ENCODE assay signal across 22 mouse cellular contexts in the genomic region with DNA sequence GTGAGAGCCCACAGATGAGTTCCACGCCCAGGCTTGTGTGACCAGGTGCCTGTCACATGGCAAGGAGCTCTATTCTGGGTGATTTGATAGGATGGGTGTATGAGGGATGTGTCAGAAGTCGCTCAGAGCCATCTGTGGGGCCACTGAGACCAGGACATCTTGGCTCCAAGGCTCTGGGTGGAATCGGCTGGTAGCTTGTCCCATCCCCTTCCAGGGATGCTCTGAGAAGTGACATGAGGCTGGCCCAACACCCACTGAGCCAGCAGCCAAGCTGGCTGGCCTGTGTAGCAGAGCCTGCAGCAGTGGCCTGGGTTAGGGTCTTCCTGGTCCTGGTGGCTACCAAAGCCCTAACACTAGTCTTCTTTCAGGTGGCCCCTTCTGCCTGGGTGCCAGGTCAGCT. TPM values are rescaled to one million over a fixed set of nuclear protein-coding genes. Genes with fewer than 3 reads are reported as not detected.
DNase-seq lines count a peak whose midpoint lies in the region; ATAC-seq and TF ChIP-seq lines count a peak whose summit lies in the region.
"Had no signal": no experiment of that assay in that cellular context is flagged by ENCODE, and none has a peak within 500 bp of the region (broad histone marks: within the 10 kb centered on the region; RNA-seq: fewer than 3 reads in every experiment).

No protein-coding gene starts in this region.

- H3K27ac ChIP-seq in hindbrain, embryonic 12.5 days = no peak overlapping the region
- H3K27ac ChIP-seq in hindbrain, postnatal 0 days = no peak overlapping the region
- H3K27ac ChIP-seq in liver, embryonic 13.5 days = peak overlapping the region; percentile 36
- H3K27ac ChIP-seq: embryonic facial prominence, embryonic 15.5 days; forebrain, embryonic 10.5 days; gastrocnemius, adult 2 months; hindbrain, embryonic 13.5 days had no signal

- H3K36me3 ChIP-seq in hindbrain, embryonic 12.5 days = peaks cover 51% of the 10 kb centered on the region
- H3K36me3 ChIP-seq in hindbrain, postnatal 0 days (ENCODE audit: insufficient read depth, low read length) = peaks cover 34% of the 10 kb centered on the region
- peaks cover 73% of the 10 kb centered on the region for H3K36me3 ChIP-seq in liver, embryonic 13.5 days

- DNase-seq in cerebellum, adult 9-10 months = peak; percentile 43
- no peak for DNase-seq in cerebellum, adult 18-20 months
- no peak for DNase-seq in hindbrain, postnatal 0 days (ENCODE audit: low spot score)
- DNase-seq in liver, embryonic 13.5 days = no peak
- no peak for DNase-seq in liver
- DNase-seq in thymus, postnatal 14 days = peak; percentile 3
- DNase-seq in thymus, postnatal 0 days (ENCODE audit: low spot score) = no peak
- DNase-seq: adrenal gland, adult 2 months; adrenal gland, postnatal 25 days; gastrocnemius, adult 2 months; gastrocnemius, postnatal 25 days; heart, postnatal 10 days; heart, postnatal 4 days had no signal

- H3K9me3 ChIP-seq in hindbrain, embryonic 12.5 days (replicated peaks) = no peaks in the 10 kb centered on the region
- H3K9me3 ChIP-seq in hindbrain, postnatal 0 days (ENCODE audit: low read length) = no peaks in the 10 kb centered on the region
- H3K9me3 ChIP-seq in liver, embryonic 13.5 days (replicated peaks) = no peaks in the 10 kb centered on the region
- H3K9me3 ChIP-seq: embryonic facial prominence, embryonic 15.5 days; forebrain, embryonic 10.5 days; hindbrain, embryonic 13.5 days had no signal

- H3K4me3 ChIP-seq in hindbrain, embryonic 12.5 days = no peak overlapping the region
- no peak overlapping the region for H3K4me3 ChIP-seq in hindbrain, postnatal 0 days (ENCODE audit: low read length)
- no peak overlapping the region for H3K4me3 ChIP-seq in liver, embryonic 13.5 days (replicated peaks)
- H3K4me3 ChIP-seq: embryonic facial prominence, embryonic 15.5 days; erythroblast, embryonic 14.5 days; forebrain, embryonic 10.5 days; gastrocnemius, adult 2 months; hindbrain, embryonic 13.5 days had no signal

- no peaks in the 10 kb centered on the region for H3K27me3 ChIP-seq in hindbrain, embryonic 12.5 days
- no peaks in the 10 kb centered on the region for H3K27me3 ChIP-seq in hindbrain, postnatal 0 days (ENCODE audit: insufficient read depth, low read length)
- H3K27me3 ChIP-seq in liver, embryonic 13.5 days = no peaks in the 10 kb centered on the region
- H3K27me3 ChIP-seq: CH12.LX; embryonic facial prominence, embryonic 15.5 days; hindbrain, embryonic 13.5 days had no signal

- peak overlapping the region; percentile 14; the same call in 1 of the 2 replicates for H3K9ac ChIP-seq in hindbrain, embryonic 12.5 days
- H3K9ac ChIP-seq in hindbrain, postnatal 0 days (replicated peaks; ENCODE audit: low read length) = no peak overlapping the region
- H3K9ac ChIP-seq in liver, embryonic 13.5 days = 0 out of 2 replicates have a peak overlapping the region, but pooled peaks have one; percentile 5
- H3K9ac ChIP-seq: embryonic facial prominence, embryonic 15.5 days; hindbrain, embryonic 13.5 days had no signal

- no peak for TF ChIP-seq CTCF in hindbrain, postnatal 0 days (IDR thresholded peaks at IDR 0.05; ENCODE audit: low read depth)

- H3K4me2 ChIP-seq in hindbrain, embryonic 12.5 days (replicated peaks) = no peak overlapping the region
- H3K4me2 ChIP-seq in hindbrain, postnatal 0 days (ENCODE audit: low read depth, low read length) = no peak overlapping the region
- no peak overlapping the region for H3K4me2 ChIP-seq in liver, embryonic 13.5 days
- H3K4me2 ChIP-seq: embryonic facial prominence, embryonic 15.5 days; hindbrain, embryonic 13.5 days had no signal

- 93% methylated on average over 3 of the region's 3 CpGs for WGBS in hindbrain, embryonic 12.5 days
- 93% methylated on average over 3 of the region's 3 CpGs for WGBS in hindbrain, postnatal 0 days
- WGBS in liver, embryonic 13.5 days (ENCODE audit: insufficient replicate concordance) = 77% methylated on average over 3 of the region's 3 CpGs

- no peak for ATAC-seq in hindbrain, embryonic 12.5 days (ENCODE audit: low FRiP score)
- no peak for ATAC-seq in hindbrain, postnatal 0 days
- ATAC-seq in liver, embryonic 13.5 days (ENCODE audit: low read depth) = no peak
- ATAC-seq: forebrain, embryonic 14.5 days; intestine, embryonic 16.5 days had no signal

- peaks cover 14% of the 10 kb centered on the region for H3K4me1 ChIP-seq in hindbrain, embryonic 12.5 days
- peaks cover 7% of the 10 kb centered on the region for H3K4me1 ChIP-seq in hindbrain, postnatal 0 days (ENCODE audit: insufficient read depth, low read length)
- peaks cover 70% of the 10 kb centered on the region for H3K4me1 ChIP-seq in liver, embryonic 13.5 days (replicated peaks)

RNA-seq across cellular contexts. Expression of a gene that starts 2.6 kb away (rescaled TPM):
- polyA plus RNA-seq in hindbrain, embryonic 12.5 days (2016; fragmentation: Nextera tagmentation; extraction: Ambion mirVana) = 5.2 and 5.3 TPM in 2 replicates
- 0.54 and 2.2 TPM in 2 replicates for total RNA-seq in hindbrain, postnatal 0 days (2014; rRNA removed)
- 1.1 TPM in 2 replicates for polyA plus RNA-seq in hindbrain, postnatal 0 days (2015; fragmentation: Nextera tagmentation; extraction: Ambion mirVana)
- 1.4 and 1.5 TPM in 2 replicates for polyA plus RNA-seq in liver, embryonic 13.5 days (2015; fragmentation: Nextera tagmentation; extraction: Ambion mirVana)
- polyA plus RNA-seq in thymus, postnatal 0 days (2015; fragmentation: Nextera tagmentation; extraction: Ambion mirVana) = 2.8 and 4.2 TPM in 2 replicates
- total RNA-seq: granulocyte monocyte progenitor cell, adult 5-6 weeks had no signal

RNA-seq across cellular contexts. Expression of a gene that starts 5.8 kb away (rescaled TPM):
- 4.8 and 5.5 TPM in 2 replicates for polyA plus RNA-seq in hindbrain, embryonic 12.5 days (2016; fragmentation: Nextera tagmentation; extraction: Ambion mirVana)
- 7.3 and 11.4 TPM in 2 replicates for total RNA-seq in hindbrain, postnatal 0 days (2014; rRNA removed)
- polyA plus RNA-seq in hindbrain, postnatal 0 days (2015; fragmentation: Nextera tagmentation; extraction: Ambion mirVana) = 3.6 and 4.0 TPM in 2 replicates
- polyA plus RNA-seq in liver, embryonic 13.5 days (2015; fragmentation: Nextera tagmentation; extraction: Ambion mirVana) = 5.7 and 6.3 TPM in 2 replicates
- 6.9 and 10.2 TPM in 2 replicates for polyA plus RNA-seq in thymus, postnatal 0 days (2015; fragmentation: Nextera tagmentation; extraction: Ambion mirVana)

RNA-seq across cellular contexts. Expression of a gene that starts 5.8 kb away (rescaled TPM):
- 60.3 and 69.4 TPM in 2 replicates for polyA plus RNA-seq in hindbrain, embryonic 12.5 days (2016; fragmentation: Nextera tagmentation; extraction: Ambion mirVana)
- total RNA-seq in hindbrain, postnatal 0 days (2014; rRNA removed) = 39.5 and 43.2 TPM in 2 replicates
- polyA plus RNA-seq in hindbrain, postnatal 0 days (2015; fragmentation: Nextera tagmentation; extraction: Ambion mirVana) = 68.3 and 69.1 TPM in 2 replicates
- polyA plus RNA-seq in liver, embryonic 13.5 days (2015; fragmentation: Nextera tagmentation; extraction: Ambion mirVana) = 52.0 and 54.6 TPM in 2 replicates
- 50.4 and 52.9 TPM in 2 replicates for polyA plus RNA-seq in thymus, postnatal 0 days (2015; fragmentation: Nextera tagmentation; extraction: Ambion mirVana)

RNA-seq across cellular contexts. Expression of a gene that starts 14.2 kb away (rescaled TPM):
- 190 and 192 TPM in 2 replicates for polyA plus RNA-seq in hindbrain, embryonic 12.5 days (2016; fragmentation: Nextera tagmentation; extraction: Ambion mirVana)
- total RNA-seq in hindbrain, postnatal 0 days (2014; rRNA removed) = 128 and 156 TPM in 2 replicates
- 94.3 and 95.5 TPM in 2 replicates for polyA plus RNA-seq in hindbrain, postnatal 0 days (2015; fragmentation: Nextera tagmentation; extraction: Ambion mirVana)
- 46.0 and 51.1 TPM in 2 replicates for polyA plus RNA-seq in liver, embryonic 13.5 days (2015; fragmentation: Nextera tagmentation; extraction: Ambion mirVana)
- 153 and 160 TPM in 2 replicates for polyA plus RNA-seq in thymus, postnatal 0 days (2015; fragmentation: Nextera tagmentation; extraction: Ambion mirVana)

RNA-seq across cellular contexts. Expression of a gene that starts 18.3 kb away (rescaled TPM):
- polyA plus RNA-seq in hindbrain, embryonic 12.5 days (2016; fragmentation: Nextera tagmentation; extraction: Ambion mirVana) = 112 and 118 TPM in 2 replicates
- total RNA-seq in hindbrain, postnatal 0 days (2014; rRNA removed) = 389 and 721 TPM in 2 replicates
- 159 and 171 TPM in 2 replicates for polyA plus RNA-seq in hindbrain, postnatal 0 days (2015; fragmentation: Nextera tagmentation; extraction: Ambion mirVana)
- polyA plus RNA-seq in liver, embryonic 13.5 days (2015; fragmentation: Nextera tagmentation; extraction: Ambion mirVana) = 45.1 and 51.7 TPM in 2 replicates
- 103 and 118 TPM in 2 replicates for polyA plus RNA-seq in thymus, postnatal 0 days (2015; fragmentation: Nextera tagmentation; extraction: Ambion mirVana)

Comparison
In these comparisons a context has a peak if more than half of its experiments do, and no peak if none do; other contexts are left out.
1. DNase-seq: peak in cerebellum, adult 9-10 months (single experiment) and thymus, postnatal 14 days (single experiment); none in cerebellum, adult 18-20 months (0 of 2), hindbrain, postnatal 0 days (single experiment), liver, embryonic 13.5 days (single experiment), liver (single experiment) and thymus, postnatal 0 days (single experiment).